Mouse (Mus musculus) intestine, embryonic 15.5 days (tissue): ENCODE measurements around the gene Acsbg2. TPM values are rescaled to one million over a fixed set of nuclear protein-coding genes. Genes with fewer than 3 reads are reported as not detected.

ENCODE experiments used
- ATAC-seq: fragments of 200-750 bp; cut with Nextera tagmentation; 2 replicates; pipeline ENCODE4 v1.8.0; 2017; ENCODE audit warnings: moderate TSS enrichment, moderate library complexity
- H3K27ac ChIP-seq: fragments of 300-500 bp; sonication (generic); 2 replicates; pipeline ENCODE4 v1.5.1; 2015; ENCODE audit warnings: mild to moderate bottlenecking, inconsistent platforms
- H3K27me3 ChIP-seq: fragments of 300-500 bp; sonication (generic); replicated peaks from 2 replicates; pipeline ENCODE4 v1.6.1; 2015; ENCODE audit warnings: inconsistent platforms
- H3K36me3 ChIP-seq: fragments of 300-500 bp; sonication (generic); 2 replicates; pipeline ENCODE4 v1.6.1; 2015; ENCODE audit warnings: inconsistent platforms
- H3K4me1 ChIP-seq: fragments of 300-500 bp; sonication (generic); replicated peaks from 2 replicates; pipeline ENCODE4 v1.6.1; 2015; ENCODE audit warnings: inconsistent platforms
- H3K4me2 ChIP-seq: fragments of 300-500 bp; sonication (generic); replicated peaks from 2 replicates; pipeline ENCODE4 v1.6.1; 2015; ENCODE audit warnings: mild to moderate bottlenecking, inconsistent platforms
- H3K4me3 ChIP-seq: fragments of 300-500 bp; sonication (generic); replicated peaks from 2 replicates; pipeline ENCODE4 v1.5.1; 2015; ENCODE audit warnings: inconsistent platforms
- H3K9ac ChIP-seq: fragments of 300-500 bp; sonication (generic); 2 replicates; pipeline ENCODE4 v1.6.1; 2015; ENCODE audit warnings: inconsistent platforms
- H3K9me3 ChIP-seq: fragments of 300-500 bp; sonication (generic); 2 replicates; pipeline ENCODE4 v1.6.1; 2016; ENCODE audit warnings: inconsistent platforms
- WGBS: fragments of 180-500 bp; shearing (Covaris S2); methylation state at CpG from one replicate; pipeline ENCODE4 v1.1.7; 2015; 5-methylcytosine and 5-hydroxymethylcytosine counted together
- polyA plus RNA-seq: library from polyadenylated mRNA; unstranded; fragments of >200 nt; fragmentation: Nextera tagmentation; extraction: Ambion mirVana; gene quantifications from 2 replicates; pipeline ENCODE4 v1.2.1, GENCODE M21; 2015

Acsbg2 gene
- polyA plus RNA-seq, 1 experiment from 2014 or later = not detected

DNA sequence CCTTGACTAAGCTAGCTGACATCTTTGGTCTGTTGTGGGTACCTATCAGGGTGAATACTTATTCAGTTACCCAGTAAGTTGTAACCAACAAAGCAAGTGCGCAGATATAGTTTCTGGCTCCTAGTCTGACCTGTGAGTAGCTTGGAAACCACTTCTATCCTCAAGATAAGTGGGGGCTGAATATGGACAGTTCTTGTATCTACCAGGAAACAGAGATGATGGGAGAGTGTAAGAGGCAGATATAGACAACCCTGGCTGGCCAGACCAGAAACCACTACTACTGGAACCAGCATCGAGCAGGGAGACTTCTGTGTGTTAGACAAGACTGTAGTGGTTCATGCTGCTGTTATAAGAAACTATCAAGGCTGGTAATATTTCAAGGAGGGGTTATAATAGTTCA, 15.8 kb upstream of the Acsbg2 start:
- Histone ChIP-seq H3K9ac (no peak overlapping the region), H3K4me3 (no peak overlapping the region), H3K4me1 (no peaks in the 10 kb centered on the region), H3K36me3 (peaks cover 33% of the 10 kb centered on the region), H3K27me3 (no peaks in the 10 kb centered on the region), H3K4me2 (no peak overlapping the region), H3K27ac (no peak overlapping the region), H3K9me3 (no peaks in the 10 kb centered on the region)
- WGBS = 95% methylated on average over 2 of the region's 2 CpGs
- ATAC-seq = no peak

DNA sequence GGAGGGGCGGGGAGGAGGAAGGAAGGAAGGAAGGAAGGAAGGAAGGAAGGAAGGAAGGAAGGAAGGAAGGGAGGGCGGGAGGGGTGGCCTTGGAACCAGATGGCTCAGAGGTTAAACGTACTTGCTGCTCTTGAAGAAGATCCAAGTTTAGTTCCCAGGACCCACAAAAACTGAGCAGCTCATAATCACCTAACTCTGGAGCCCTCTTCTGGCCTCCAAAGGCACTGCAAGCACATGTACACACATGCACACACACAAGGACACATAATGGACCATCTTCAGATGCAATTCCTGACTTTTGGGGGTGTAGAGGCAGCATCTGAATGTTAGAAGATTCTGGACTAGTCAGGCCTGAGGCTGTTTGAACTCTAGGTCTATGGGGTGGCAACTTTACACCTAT, 13.8 kb upstream of the Acsbg2 start:
- Histone ChIP-seq H3K4me2 (no peak overlapping the region), H3K27ac (no peak overlapping the region), H3K9ac (no peak overlapping the region), H3K4me1 (0 out of 2 replicates have a peak, but pooled peaks cover 3% of the 10 kb centered on the region), H3K4me3 (no peak overlapping the region), H3K36me3 (peaks cover 16% of the 10 kb centered on the region), H3K27me3 (no peaks in the 10 kb centered on the region), H3K9me3 (no peaks in the 10 kb centered on the region)
- WGBS = 73% methylated on average over 3 of the region's 3 CpGs
- ATAC-seq = no peak

DNA sequence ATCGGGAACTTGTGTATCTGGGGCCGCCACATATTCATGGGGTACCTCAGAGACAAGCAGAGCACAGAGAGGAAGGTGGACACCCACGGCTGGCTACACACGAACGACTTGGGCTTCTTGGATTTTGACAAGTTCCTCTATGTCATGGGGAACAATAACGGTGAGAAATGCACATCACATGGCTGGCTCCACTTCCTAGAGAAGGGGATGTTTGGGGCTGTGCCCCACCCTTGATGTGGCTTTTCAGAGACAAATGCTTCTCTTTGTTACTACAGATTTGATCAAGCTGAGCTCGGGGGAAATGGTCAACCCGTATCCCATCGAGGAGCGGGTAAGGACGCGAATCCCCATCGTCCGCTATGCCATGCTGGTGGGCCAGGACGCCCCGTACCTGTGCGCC, 10.6 kb upstream of the Acsbg2 start:
- WGBS = 91% methylated on average over 17 of the region's 17 CpGs
- H3K4me1 ChIP-seq = 0 out of 2 replicates have a peak, but pooled peaks cover 3% of the 10 kb centered on the region
- H3K9ac ChIP-seq = no peak overlapping the region

DNA sequence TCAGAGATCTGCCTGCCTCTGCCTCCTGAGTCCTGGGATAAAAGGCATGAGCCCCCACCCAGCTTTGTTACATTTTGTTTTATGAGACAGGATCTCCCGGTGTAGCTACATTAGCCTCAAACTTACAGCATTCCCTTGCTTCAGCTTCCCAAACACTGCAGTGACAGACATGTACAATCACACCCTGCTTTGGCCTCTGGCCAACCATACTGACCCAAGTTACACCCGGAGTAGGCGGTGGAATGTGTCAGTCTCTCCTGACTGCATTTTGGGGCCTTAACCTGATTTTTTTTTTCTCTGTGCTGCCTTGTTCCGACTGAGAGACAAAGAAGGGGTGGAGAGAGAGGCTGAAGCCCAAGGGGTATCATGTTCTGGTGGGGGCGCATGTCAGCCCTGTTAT, 10.1 kb upstream of the Acsbg2 start:
- Histone ChIP-seq H3K9me3 (no peaks in the 10 kb centered on the region), H3K4me1 (0 out of 2 replicates have a peak, but pooled peaks cover 3% of the 10 kb centered on the region), H3K36me3 (no peaks in the 10 kb centered on the region), H3K27ac (no peak overlapping the region), H3K27me3 (no peaks in the 10 kb centered on the region), H3K4me2 (no peak overlapping the region), H3K4me3 (no peak overlapping the region), H3K9ac (no peak overlapping the region)
- 70% methylated on average over 5 of the region's 5 CpGs for whole genome bisulfite sequencing
- no peak for ATAC-seq

More for the DNA sequence above, 10.6 kb upstream of the Acsbg2 start:
- no peaks in the 10 kb centered on the region for H3K27me3 ChIP-seq
- no peak overlapping the region for H3K4me2 ChIP-seq
- no peak for ATAC-seq
- no peaks in the 10 kb centered on the region for H3K9me3 ChIP-seq
- no peak overlapping the region for H3K27ac ChIP-seq
- no peaks in the 10 kb centered on the region; the same call in 1 of the 2 replicates for H3K36me3 ChIP-seq
- H3K4me3 ChIP-seq = no peak overlapping the region

DNA sequence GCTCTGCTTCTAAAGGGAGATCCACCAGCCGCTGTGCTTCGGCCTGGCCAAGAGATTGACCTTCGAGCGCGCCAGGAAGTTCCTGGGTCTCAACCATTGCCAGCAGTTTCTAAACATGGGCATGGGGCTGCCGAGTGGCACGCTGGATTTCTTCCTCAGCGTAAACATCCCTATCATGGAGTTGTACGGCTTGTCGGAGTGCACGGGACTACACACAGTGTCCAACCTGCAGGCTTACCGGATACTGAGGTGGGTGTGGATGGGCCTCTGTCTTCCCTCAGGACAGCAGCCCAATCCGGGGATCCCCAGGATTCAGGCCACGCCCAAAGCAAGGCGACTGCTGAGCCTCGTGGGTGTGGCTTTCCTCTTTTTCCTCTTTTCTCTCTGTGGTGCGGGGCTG, 9.4 kb upstream of the Acsbg2 start:
- peak overlapping the region; percentile 53 for H3K4me2 ChIP-seq
- peak overlapping the region; percentile 12; the same call in 1 of the 2 replicates for H3K9ac ChIP-seq
- H3K4me1 ChIP-seq = 0 out of 2 replicates have a peak, but pooled peaks cover 3% of the 10 kb centered on the region
- 0 out of 2 replicates have a peak overlapping the region, but pooled peaks have one; percentile 10 for H3K4me3 ChIP-seq
- no peaks in the 10 kb centered on the region for H3K36me3 ChIP-seq
- H3K9me3 ChIP-seq = no peaks in the 10 kb centered on the region
- WGBS = 34% methylated on average over 17 of the region's 17 CpGs
- no peaks in the 10 kb centered on the region for H3K27me3 ChIP-seq
- no peak overlapping the region for H3K27ac ChIP-seq
- ATAC-seq = peak; percentile 80

DNA sequence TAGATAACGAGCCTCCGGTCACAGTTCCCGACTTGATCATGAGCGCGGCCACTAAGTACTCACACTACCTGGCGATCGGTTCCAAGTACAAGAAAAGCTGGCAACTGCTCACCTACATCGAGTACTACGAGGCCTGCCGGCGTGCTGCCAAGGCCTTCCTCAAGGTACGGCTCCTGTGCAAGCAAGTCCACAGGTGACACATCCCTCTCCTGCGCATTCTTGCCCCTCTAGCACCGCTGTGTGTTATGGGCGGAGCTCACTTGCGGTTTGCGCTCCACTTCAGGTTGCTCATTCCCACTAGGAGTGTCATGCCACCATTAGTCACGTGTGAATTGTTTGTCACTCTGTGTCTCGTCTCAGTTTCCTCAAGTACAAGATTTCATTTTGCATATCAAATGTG, 3.2 kb upstream of the Acsbg2 start:
- Histone ChIP-seq H3K9ac (no peak overlapping the region), H3K9me3 (no peaks in the 10 kb centered on the region), H3K36me3 (no peaks in the 10 kb centered on the region), H3K4me1 (no peaks in the 10 kb centered on the region), H3K27ac (no peak overlapping the region), H3K4me2 (no peak overlapping the region), H3K4me3 (no peak overlapping the region), H3K27me3 (no peaks in the 10 kb centered on the region)
- WGBS = 87% methylated on average over 19 of the region's 19 CpGs
- no peak for ATAC-seq

DNA sequence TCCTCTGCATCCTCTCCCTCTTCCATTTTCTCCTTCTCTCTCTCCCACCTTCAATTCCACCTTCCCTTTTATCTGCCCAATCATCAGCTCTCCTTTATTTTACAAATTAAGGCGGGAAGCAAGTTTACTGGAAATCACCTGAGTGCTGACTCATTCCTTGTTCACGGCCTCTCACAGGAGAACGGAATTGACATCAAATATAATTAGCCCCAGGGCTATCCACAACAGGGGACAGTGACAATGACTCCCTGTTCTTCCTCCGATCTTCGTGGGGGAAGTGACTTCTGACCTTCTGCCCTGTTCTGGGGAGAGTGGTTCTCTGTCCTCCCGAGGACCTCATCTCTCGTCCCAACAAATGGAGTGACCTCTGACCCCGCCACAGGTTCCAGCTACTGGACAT, 2.7 kb upstream of the Acsbg2 start:
- Histone ChIP-seq H3K9me3 (no peaks in the 10 kb centered on the region), H3K27me3 (no peaks in the 10 kb centered on the region), H3K9ac (no peak overlapping the region), H3K27ac (no peak overlapping the region), H3K4me1 (no peaks in the 10 kb centered on the region), H3K4me3 (no peak overlapping the region), H3K36me3 (no peaks in the 10 kb centered on the region), H3K4me2 (no peak overlapping the region)
- WGBS = 57% methylated on average over 8 of the region's 8 CpGs
- no peak for ATAC-seq

DNA sequence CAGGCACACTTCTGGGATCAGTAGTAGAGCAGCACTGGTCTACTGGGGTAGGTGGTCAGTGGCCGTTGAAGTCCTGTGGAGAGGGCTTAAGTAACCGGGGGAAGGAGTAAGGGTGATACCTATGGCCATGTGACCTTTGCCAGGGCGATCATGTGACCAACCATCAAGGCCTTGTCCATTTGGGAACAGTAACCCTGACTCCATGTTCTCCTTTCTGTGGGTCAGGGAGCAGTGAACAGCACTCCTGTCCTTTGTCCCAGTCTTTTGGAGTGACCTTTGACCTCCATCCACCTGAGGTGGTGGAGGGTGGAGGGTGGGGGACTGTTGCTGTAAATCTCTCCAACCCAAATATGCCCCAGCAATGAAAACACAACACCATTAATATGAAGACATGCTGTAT, 2.2 kb upstream of the Acsbg2 start:
- Histone ChIP-seq H3K9me3 (no peaks in the 10 kb centered on the region), H3K4me3 (no peak overlapping the region), H3K27ac (no peak overlapping the region), H3K36me3 (no peaks in the 10 kb centered on the region), H3K9ac (no peak overlapping the region), H3K4me2 (no peak overlapping the region), H3K27me3 (no peaks in the 10 kb centered on the region), H3K4me1 (no peaks in the 10 kb centered on the region)
- WGBS = 86% methylated on average over 3 of the region's 3 CpGs
- no peak for ATAC-seq

DNA sequence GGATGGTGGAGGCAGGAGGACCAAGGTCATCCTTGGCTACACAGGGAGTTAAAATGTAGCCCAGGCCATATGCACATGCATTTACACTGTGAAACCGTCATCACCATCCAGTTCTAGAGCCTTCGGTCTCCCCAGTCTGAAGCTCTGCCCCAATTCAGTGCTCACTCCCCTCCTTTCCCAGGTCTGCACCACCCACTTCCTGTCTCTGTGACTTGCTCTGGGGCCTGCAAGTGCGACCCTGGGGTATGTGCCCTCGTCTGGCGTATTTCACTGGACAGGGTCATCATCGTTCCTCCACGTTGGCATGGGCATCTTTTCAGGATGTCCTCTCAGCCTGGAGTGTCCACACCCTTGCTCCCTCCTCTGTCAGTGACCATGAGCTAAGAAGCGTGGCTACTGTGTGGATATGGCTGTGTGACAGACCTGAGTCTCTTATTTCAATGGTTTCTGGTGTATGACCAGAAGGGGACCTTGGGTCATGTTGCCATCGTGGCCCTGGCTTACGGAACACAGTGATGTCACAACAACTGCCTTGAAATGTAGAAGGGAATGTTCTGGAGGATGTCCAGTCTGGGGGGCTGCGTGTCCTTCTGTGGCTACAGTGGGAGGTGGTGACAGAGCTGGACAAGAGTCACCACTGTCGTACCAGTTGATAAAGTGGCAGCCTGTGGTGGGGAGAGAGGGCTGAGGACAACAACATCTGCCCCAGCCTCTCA, 847 bp upstream of the Acsbg2 start, which contains the start of gene 1700061G19Rik:
1700061G19Rik (plus strand) TSS at position 542 of the 716 bp plus-strand sequence.
- ATAC-seq = no peak
- H3K27ac ChIP-seq = no peak within 1 kb of the TSS
- no peaks in the 10 kb centered on the region for H3K9me3 ChIP-seq
- no peaks in the 10 kb centered on the region for H3K4me1 ChIP-seq
- no peaks in the 10 kb centered on the region for H3K36me3 ChIP-seq
- H3K4me2 ChIP-seq = no peak within 1 kb of the TSS
- WGBS = 80% methylated on average over 12 of the region's 12 CpGs
- H3K27me3 ChIP-seq = no peaks in the 10 kb centered on the region
- no peak within 1 kb of the TSS for H3K4me3 ChIP-seq
- no peak within 1 kb of the TSS for H3K9ac ChIP-seq

DNA sequence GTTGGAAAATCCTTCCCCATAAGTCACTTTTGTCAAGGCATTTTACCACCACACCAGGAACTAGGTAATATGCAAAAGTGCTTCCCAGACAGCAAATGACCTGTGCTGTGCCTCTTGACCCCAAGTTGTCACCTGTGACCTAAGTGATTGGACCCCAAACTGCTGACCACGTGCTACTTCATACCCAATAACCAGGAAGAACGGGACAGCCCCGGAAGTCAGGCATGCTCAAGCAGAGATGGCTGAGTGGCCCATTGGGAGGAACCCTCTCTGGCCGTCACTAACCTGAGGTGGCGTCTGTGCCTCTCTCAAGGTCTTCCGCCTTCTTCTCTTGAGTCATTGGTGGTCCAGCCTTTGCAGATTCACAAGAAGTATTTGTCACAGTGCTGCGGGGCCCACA, 1.7 kb downstream of the Acsbg2 start:
- Histone ChIP-seq H3K27ac (no peak overlapping the region), H3K4me1 (no peaks in the 10 kb centered on the region), H3K4me3 (no peak overlapping the region), H3K4me2 (no peak overlapping the region), H3K9me3 (no peaks in the 10 kb centered on the region), H3K9ac (no peak overlapping the region), H3K36me3 (no peaks in the 10 kb centered on the region), H3K27me3 (no peaks in the 10 kb centered on the region)
- WGBS = 76% methylated on average over 7 of the region's 7 CpGs
- no peak for ATAC-seq

DNA sequence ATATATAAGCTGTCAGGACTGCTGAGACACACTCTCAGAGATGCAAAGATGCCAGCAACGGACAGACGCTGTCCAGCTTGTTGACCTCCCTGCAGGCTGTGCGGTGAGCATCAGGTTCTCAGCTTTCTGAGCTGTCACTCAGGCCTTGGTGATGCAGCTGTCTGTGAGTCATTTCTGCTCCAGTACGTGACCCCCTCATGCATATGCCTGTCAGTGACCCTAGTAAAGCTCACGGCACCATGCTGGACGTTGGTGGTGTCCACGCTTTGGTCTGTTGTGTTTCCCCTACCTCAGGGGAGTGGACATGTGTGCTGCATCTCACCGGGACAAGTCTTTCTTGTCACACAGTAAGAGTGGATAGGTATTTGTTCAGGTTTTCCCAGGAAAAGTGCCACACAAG, 2.5 kb downstream of the Acsbg2 start:
- ATAC-seq = no peak
- no peak overlapping the region for H3K9ac ChIP-seq
- no peaks in the 10 kb centered on the region for H3K9me3 ChIP-seq
- H3K4me3 ChIP-seq = no peak overlapping the region
- H3K4me1 ChIP-seq = no peaks in the 10 kb centered on the region
- H3K27me3 ChIP-seq = no peaks in the 10 kb centered on the region
- no peak overlapping the region for H3K4me2 ChIP-seq
- H3K27ac ChIP-seq = no peak overlapping the region
- 66% methylated on average over 8 of the region's 8 CpGs for WGBS
- no peaks in the 10 kb centered on the region for H3K36me3 ChIP-seq

DNA sequence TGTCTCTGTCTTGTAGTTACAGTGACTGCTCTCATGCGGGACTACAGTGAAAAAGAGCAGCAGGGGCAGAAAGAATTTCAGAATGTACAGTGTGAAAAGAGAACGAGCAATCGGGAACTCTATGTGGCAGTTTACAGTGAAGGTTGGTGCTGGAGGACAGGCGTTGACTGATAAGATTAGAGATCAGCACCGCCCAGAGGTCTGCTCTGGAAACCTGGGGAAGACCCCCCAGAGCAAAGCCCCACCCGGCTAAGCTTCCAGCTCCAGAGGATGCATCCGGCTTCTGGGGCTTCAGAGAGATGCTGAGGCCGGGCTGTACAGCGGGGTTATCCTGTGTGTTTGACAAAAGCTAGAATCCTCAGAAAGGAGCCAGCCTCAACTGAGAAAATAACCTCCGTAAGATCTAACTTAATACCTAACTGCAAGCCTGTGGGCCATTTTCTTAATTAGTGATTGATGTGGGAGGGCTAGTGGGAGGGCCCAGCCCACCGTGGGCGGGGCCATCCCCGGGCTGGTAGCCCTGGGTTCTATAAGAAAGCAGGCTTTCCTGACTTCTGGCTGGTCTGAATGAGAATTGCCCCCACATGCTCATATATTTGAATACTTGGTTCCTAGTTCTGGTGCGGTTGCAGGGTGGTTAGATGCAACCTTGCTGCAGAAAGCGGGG, 3.8 kb downstream of the Acsbg2 start:
- Histone ChIP-seq H3K4me2 (no peak overlapping the region), H3K4me1 (no peaks in the 10 kb centered on the region), H3K36me3 (no peaks in the 10 kb centered on the region), H3K27ac (no peak overlapping the region), H3K9me3 (no peaks in the 10 kb centered on the region), H3K4me3 (no peak overlapping the region), H3K27me3 (no peaks in the 10 kb centered on the region), H3K9ac (no peak overlapping the region)
- WGBS = 62% methylated on average over 15 of the region's 15 CpGs
- ATAC-seq = no peak
